Mouse (Mus musculus): ENCODE measurements at regions not wholly inside any gene's neighbourhood (a gene's known extent, or its start where the extent isn't known, plus 50 kb on each side); places are given as distances from the start of the nearest gene placed in this dataset.

- Histone ChIP-seq H3K36me3 (no peaks in the 10 kb centered on the region), H3K4me1 (peaks cover 17% of the 10 kb centered on the region; the same call in 1 of the 2 replicates), H3K27me3 (ENCODE audit: low read depth, poor library complexity, severe bottlenecking) (peaks cover 62% of the 10 kb centered on the region; the same call in 1 of the 2 replicates), H3K4me3 (no peak overlapping the region), H3K27ac (no peak overlapping the region), H3K9me3 (replicated peaks) (no peaks in the 10 kb centered on the region)
- 88% methylated on average over 7 of the region's 7 CpGs for WGBS
- no peak for DNase-seq (ENCODE audit: low spot score)
Observed at GRCm38 (mm10) chr13:53815629-53816028, 239.9 kb downstream of the Drd1 start.

DNA sequence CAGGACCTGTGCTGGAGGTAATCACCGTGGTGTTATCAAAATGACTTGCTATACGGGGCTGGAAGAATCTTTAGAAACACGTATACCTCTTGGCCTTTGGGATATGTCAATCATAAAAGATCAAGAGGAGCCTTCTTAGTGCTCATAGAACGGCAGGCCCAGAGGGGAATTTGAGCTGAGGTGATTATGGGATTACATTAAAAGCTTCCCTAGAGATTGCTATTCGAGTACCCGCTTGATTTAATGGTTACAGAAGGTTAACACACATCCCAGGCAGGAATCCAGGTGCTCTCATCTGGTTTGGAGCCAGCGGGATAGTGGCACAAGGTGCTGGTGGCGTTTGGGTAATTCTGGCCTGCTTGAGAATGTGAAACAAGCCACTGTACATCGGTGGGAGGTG, 241.4 kb downstream of the Drd1 start:
- peaks cover 17% of the 10 kb centered on the region; the same call in 1 of the 2 replicates for H3K4me1 ChIP-seq
- no peak overlapping the region for H3K4me3 ChIP-seq
- no peaks in the 10 kb centered on the region for H3K9me3 ChIP-seq (replicated peaks)
- 63% methylated on average over 9 of the region's 9 CpGs for WGBS
- no peak overlapping the region for H3K27ac ChIP-seq
- H3K36me3 ChIP-seq = no peaks in the 10 kb centered on the region
- peaks cover 78% of the 10 kb centered on the region; the same call in 1 of the 2 replicates for H3K27me3 ChIP-seq (ENCODE audit: low read depth, poor library complexity, severe bottlenecking)
- DNase-seq (ENCODE audit: low spot score) = no peak

DNA sequence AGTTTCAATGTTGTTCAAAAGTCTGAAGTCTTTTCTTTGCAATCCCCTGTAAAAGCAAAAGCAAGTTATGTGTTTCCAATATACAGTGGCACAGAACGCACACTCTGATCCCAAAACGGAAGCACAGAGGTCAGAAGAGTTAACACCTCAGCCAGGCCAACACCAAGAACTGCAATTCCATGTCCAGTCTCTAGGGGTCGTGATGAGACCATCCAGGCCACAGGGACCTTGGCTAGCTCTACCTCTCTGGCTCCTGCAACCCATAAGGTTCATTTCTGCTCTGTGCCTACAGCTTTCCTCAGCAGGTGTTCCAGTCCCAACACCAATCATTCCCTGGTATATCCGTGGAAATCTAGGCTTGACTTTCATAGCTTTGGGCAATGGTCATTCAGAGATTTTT, 243.6 kb downstream of the Drd1 start:
- WGBS = 23% methylated on average over 4 of the region's 4 CpGs
- Histone ChIP-seq H3K36me3 (no peaks in the 10 kb centered on the region), H3K4me1 (peaks cover 38% of the 10 kb centered on the region), H3K9me3 (replicated peaks) (no peaks in the 10 kb centered on the region), H3K4me3 (no peak overlapping the region), H3K27ac (no peak overlapping the region), H3K27me3 (ENCODE audit: low read depth, poor library complexity, severe bottlenecking) (peaks cover 88% of the 10 kb centered on the region)
- peak; percentile 48 for DNase-seq (ENCODE audit: low spot score)

DNA sequence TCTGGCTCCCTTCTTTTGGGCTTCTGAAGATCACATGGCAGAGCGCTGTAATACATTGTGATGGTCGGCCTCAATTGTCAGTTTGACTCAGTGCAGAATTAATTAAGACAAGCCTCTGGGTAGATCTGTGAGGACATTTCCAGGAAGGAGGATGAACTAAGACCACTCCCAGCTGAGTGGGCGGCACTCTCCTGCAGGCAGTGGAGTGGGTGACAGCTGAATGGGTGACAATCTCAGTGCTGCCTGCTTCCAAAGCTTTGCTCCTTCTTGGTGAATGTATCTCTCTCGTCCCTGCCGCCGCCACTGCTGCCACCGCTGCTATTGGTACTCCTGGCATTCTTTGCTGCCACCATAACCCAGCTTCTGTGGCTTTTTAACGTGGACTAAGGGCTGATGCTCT, 244.4 kb downstream of the Drd1 start:
- DNase-seq (ENCODE audit: low spot score) = no peak
- no peaks in the 10 kb centered on the region for H3K9me3 ChIP-seq (replicated peaks)
- H3K27me3 ChIP-seq (ENCODE audit: low read depth, poor library complexity, severe bottlenecking) = peaks cover 88% of the 10 kb centered on the region
- WGBS = 70% methylated on average over 8 of the region's 8 CpGs
- no peak overlapping the region for H3K27ac ChIP-seq
- no peaks in the 10 kb centered on the region for H3K36me3 ChIP-seq
- peaks cover 38% of the 10 kb centered on the region for H3K4me1 ChIP-seq
- no peak overlapping the region for H3K4me3 ChIP-seq

DNA sequence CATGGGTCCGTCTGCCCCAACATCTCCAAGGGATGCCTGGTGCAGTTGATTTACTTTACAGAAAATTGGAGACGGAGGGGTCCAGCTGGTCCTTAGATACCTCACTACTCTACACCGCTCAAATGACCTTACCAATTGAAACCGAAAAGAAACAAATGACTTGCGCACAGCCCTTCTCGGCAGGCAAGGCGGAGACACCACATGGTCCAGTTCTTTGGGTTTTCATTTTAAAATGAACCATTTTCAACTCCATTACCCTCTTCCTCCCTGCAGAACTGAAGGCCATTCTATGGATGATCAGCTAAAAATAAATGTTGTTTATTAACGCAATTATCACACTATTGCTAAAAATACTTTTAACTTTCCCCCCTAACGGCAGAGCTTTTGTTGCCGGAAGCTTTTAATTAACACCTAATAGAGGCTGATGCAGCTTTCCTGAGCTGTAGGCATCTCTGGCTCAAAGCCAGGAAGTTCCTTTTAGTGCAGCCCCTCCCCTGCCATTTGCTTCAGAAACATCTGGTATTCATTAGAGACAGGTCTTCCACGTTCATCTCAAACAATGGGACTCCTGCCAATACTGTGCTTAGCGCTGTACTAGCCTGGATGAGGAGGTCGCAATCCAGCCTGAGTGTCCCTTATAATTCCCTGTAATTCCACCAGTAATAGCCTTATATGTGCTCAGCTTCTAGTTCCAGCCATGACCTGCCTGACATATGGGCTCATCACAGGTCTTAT, 247.5 kb downstream of the Drd1 start:
- WGBS = 15% methylated on average over 13 of the region's 13 CpGs
- Histone ChIP-seq H3K4me3 (no peak overlapping the region), H3K27me3 (ENCODE audit: low read depth, poor library complexity, severe bottlenecking) (peaks cover 94% of the 10 kb centered on the region), H3K27ac (peak overlapping the region; percentile 50; the same call in 1 of the 2 replicates), H3K9me3 (replicated peaks) (no peaks in the 10 kb centered on the region), H3K36me3 (no peaks in the 10 kb centered on the region), H3K4me1 (peaks cover 29% of the 10 kb centered on the region)
- DNase-seq (ENCODE audit: low spot score) = peak; percentile 65

DNA sequence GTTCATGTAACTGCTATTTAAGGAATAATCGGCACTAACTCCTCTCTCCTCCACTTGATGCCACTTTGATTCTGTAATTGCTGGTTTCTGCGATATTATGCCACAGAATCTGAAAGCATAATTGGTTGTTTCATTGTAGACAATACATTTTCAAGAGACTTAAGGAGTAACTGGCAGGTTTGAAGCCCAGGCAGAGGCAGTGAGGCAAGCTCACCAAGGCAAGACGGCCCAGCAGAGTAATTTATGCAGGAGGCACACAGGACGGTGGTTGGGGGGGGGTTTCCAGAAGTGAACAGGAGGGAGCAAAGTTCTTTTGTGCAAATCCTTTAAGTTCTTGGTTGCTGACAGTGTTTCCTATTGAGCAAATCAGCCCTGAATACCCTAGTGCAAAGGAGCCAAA, 249.6 kb downstream of the Drd1 start:
- H3K36me3 ChIP-seq = no peaks in the 10 kb centered on the region
- WGBS = 69% methylated on average over 4 of the region's 4 CpGs
- H3K9me3 ChIP-seq (replicated peaks) = no peaks in the 10 kb centered on the region
- no peak overlapping the region for H3K27ac ChIP-seq
- H3K4me1 ChIP-seq = peaks cover 25% of the 10 kb centered on the region
- no peak overlapping the region for H3K4me3 ChIP-seq
- DNase-seq (ENCODE audit: low spot score) = no peak
- peaks cover 94% of the 10 kb centered on the region for H3K27me3 ChIP-seq (ENCODE audit: low read depth, poor library complexity, severe bottlenecking)

DNA sequence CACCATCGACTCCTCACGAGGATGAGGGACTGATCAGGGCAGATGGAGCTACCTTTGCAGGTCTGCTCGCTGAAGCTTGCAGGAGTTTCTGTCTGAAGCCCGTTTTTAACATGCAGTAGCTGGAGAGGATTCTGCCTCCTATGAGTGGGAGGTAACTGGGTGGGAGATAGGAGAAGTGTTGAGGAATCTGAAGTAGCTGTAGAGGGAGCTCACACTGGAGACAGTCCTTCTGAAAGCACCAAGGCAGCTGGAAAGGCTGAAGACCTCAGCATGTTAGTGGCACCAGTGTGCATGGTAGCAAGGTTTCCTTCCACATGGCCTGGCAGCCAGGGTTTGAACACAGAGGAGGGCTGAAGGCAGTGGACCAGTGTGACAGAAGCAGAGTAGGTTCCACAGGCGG, 254.5 kb downstream of the Drd1 start:
- peaks cover 5% of the 10 kb centered on the region for H3K4me1 ChIP-seq
- H3K27ac ChIP-seq = no peak overlapping the region
- no peak overlapping the region for H3K4me3 ChIP-seq
- no peak for DNase-seq (ENCODE audit: low spot score)
- peaks cover 85% of the 10 kb centered on the region for H3K27me3 ChIP-seq (ENCODE audit: low read depth, poor library complexity, severe bottlenecking)
- H3K36me3 ChIP-seq = no peaks in the 10 kb centered on the region
- WGBS = 86% methylated on average over 5 of the region's 5 CpGs
- H3K9me3 ChIP-seq (replicated peaks) = no peaks in the 10 kb centered on the region

DNA sequence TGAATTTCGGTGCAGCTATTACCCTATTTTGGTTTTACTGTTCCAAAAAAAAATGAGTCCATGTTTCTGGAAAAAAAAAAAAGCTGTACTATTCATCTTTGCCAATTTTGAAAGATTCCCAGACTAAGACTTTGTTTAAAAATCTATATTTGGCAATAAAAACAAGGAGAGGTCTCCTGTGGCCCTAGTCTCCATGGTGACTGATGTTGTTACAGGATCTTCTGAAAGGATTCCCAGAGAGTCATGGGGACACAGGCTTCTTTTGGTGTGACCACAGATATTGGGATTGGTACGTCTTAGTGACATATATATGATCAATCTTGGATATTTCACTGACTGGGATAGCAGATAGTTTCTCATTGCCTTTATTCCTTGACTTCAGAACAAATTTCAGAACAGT, 266.7 kb downstream of the Drd1 start:
- H3K27me3 ChIP-seq (ENCODE audit: low read depth, poor library complexity, severe bottlenecking) = peaks cover 4% of the 10 kb centered on the region; the same call in 1 of the 2 replicates
- no peak overlapping the region for H3K4me3 ChIP-seq
- WGBS = 89% methylated on average over 2 of the region's 2 CpGs
- peaks cover 3% of the 10 kb centered on the region; the same call in 1 of the 2 replicates for H3K4me1 ChIP-seq
- H3K36me3 ChIP-seq = no peaks in the 10 kb centered on the region
- 0 out of 2 replicates have a peak, but pooled peaks cover 2% of the 10 kb centered on the region for H3K9me3 ChIP-seq (replicated peaks)
- H3K27ac ChIP-seq = no peak overlapping the region
- DNase-seq (ENCODE audit: low spot score) = no peak

DNA sequence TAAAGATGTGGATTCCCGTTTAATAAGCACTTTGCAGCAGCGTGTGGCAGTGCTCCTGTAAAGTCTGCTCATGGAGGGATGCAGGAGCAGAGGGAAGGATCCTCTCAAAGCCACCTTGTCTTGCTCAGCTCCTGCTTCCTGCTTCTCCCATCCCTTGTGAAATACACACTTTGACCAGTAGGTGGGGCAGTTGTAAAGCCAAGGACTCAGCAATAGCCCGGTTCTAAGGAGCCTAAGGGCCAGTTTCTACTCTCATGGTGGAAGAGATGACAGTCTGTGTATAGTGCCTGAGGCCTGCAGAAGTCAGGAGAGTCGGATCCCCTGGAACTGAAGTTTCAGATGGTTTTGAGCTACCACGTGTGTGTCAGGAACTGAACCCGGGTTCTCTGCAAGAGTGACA, 272.0 kb downstream of the Drd1 start:
- H3K36me3 ChIP-seq = no peaks in the 10 kb centered on the region
- 26% methylated on average over 6 of the region's 6 CpGs for WGBS
- no peaks in the 10 kb centered on the region for H3K9me3 ChIP-seq (replicated peaks)
- no peak overlapping the region for H3K4me3 ChIP-seq
- no peak overlapping the region for H3K27ac ChIP-seq
- peak; percentile 78 for DNase-seq (ENCODE audit: low spot score)
- H3K4me1 ChIP-seq = no peaks in the 10 kb centered on the region
- H3K27me3 ChIP-seq (ENCODE audit: low read depth, poor library complexity, severe bottlenecking) = peaks cover 30% of the 10 kb centered on the region; the same call in 1 of the 2 replicates

DNA sequence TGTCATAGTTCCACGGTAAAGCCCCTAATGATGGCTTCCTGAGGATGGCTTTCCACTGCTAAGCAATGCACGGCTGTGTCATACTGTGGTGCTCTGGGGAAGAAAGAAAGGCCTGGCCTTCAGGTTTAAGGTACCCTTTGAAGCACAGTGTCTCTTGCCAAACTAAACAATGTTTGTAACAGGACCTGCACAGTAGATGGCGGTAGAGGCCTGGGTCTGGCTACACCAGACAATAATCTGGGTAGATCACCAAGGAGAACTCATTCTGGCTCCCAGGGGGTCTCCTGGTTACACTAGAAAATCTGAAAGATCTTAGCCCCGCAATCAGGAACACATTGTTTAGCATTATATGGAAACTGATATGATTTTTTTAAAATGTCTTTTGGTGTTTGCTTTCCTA, 276.4 kb downstream of the Drd1 start:
- H3K27ac ChIP-seq = no peak overlapping the region
- 47% methylated on average over 4 of the region's 4 CpGs for WGBS
- no peaks in the 10 kb centered on the region for H3K4me1 ChIP-seq
- H3K4me3 ChIP-seq = no peak overlapping the region
- peak; percentile 66 for DNase-seq (ENCODE audit: low spot score)
- no peaks in the 10 kb centered on the region for H3K36me3 ChIP-seq
- peaks cover 30% of the 10 kb centered on the region; the same call in 1 of the 2 replicates for H3K27me3 ChIP-seq (ENCODE audit: low read depth, poor library complexity, severe bottlenecking)
- H3K9me3 ChIP-seq (replicated peaks) = no peaks in the 10 kb centered on the region

DNA sequence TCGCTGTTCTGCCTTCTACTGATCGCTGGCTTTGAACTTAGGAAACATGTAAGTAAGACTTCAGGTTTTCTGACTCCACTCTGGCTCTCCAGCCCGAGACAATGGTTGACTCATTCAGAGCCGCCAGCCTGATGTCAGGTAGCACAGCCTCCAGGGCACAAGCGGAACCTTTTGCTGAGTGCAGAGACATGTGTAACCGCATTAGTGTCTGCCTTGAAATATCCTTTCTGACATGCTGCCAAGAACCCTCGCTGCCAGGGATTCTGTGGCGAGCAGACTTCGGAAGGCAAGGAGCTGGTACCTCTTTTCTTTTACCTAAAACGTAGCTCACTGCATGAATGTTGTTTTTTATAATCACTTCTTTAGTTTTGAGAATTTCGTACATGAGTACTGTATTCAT, 279.1 kb downstream of the Drd1 start:
- DNase-seq (ENCODE audit: low spot score) = no peak
- 91% methylated on average over 11 of the region's 11 CpGs for WGBS
- H3K27ac ChIP-seq = no peak overlapping the region
- peaks cover 14% of the 10 kb centered on the region for H3K4me1 ChIP-seq
- no peak overlapping the region for H3K4me3 ChIP-seq
- H3K36me3 ChIP-seq = no peaks in the 10 kb centered on the region
- peaks cover 12% of the 10 kb centered on the region; the same call in 1 of the 2 replicates for H3K27me3 ChIP-seq (ENCODE audit: low read depth, poor library complexity, severe bottlenecking)
- no peaks in the 10 kb centered on the region for H3K9me3 ChIP-seq (replicated peaks)

DNA sequence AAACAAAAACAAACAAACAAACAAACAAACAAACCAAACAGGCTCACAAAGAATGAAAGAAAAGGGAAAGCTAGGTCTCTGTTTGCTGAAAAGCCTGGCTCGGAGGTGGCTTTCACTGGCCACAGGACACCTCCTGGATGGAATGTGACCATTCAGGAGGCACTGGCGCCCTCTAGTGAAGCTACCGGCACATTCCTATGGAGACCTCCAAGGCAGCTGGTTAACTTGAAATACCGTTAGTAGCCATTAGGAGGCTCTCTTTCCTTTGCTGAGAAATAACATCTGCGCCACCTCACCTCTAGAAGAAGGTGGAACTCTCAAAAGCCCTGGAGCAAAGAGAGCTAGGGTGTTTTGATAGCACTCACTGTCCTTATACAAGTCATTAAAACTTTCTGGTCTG, 279.8 kb downstream of the Drd1 start:
- no peak overlapping the region for H3K27ac ChIP-seq
- peak; percentile 77 for DNase-seq (ENCODE audit: low spot score)
- WGBS = 34% methylated on average over 5 of the region's 5 CpGs

GRCm38 (mm10) chr13:53764613-53765243, 290.8 kb downstream of the Drd1 start:
- H3K27ac ChIP-seq = no peak overlapping the region
- H3K27me3 ChIP-seq (ENCODE audit: low read depth, poor library complexity, severe bottlenecking) = peaks cover 16% of the 10 kb centered on the region; the same call in 1 of the 2 replicates
- DNase-seq (ENCODE audit: low spot score) = peak; percentile 80
- 28% methylated on average over 13 of the region's 13 CpGs for WGBS
- H3K36me3 ChIP-seq = no peaks in the 10 kb centered on the region
- no peak overlapping the region for H3K4me3 ChIP-seq
- no peaks in the 10 kb centered on the region for H3K9me3 ChIP-seq (replicated peaks)
- H3K4me1 ChIP-seq = peaks cover 4% of the 10 kb centered on the region

More for the DNA sequence above, 279.8 kb downstream of the Drd1 start:
- Histone ChIP-seq H3K9me3 (replicated peaks) (no peaks in the 10 kb centered on the region), H3K36me3 (no peaks in the 10 kb centered on the region), H3K27me3 (ENCODE audit: low read depth, poor library complexity, severe bottlenecking) (peaks cover 7% of the 10 kb centered on the region; the same call in 1 of the 2 replicates), H3K4me1 (peaks cover 14% of the 10 kb centered on the region), H3K4me3 (no peak overlapping the region)

All from limb, embryonic 10.5 days (tissue).